Mouse (Mus musculus) heart, embryonic 10.5 days (tissue): ENCODE measurements around the gene Pga5. TPM values are rescaled to one million over a fixed set of nuclear protein-coding genes. Genes with fewer than 3 reads are reported as not detected.

ENCODE experiments used
- DNase-seq: peaks from one replicate; pipeline ENCODE4 v3.0.0-alpha.2; 2017; ENCODE audit warnings: low spot score
- H3K27ac ChIP-seq: fragments of 300-500 bp; sonication (generic); 2 replicates; pipeline ENCODE4 v1.5.1; 2016; ENCODE audit warnings: mild to moderate bottlenecking
- H3K27me3 ChIP-seq: fragments of 300-500 bp; sonication (generic); 2 replicates; pipeline ENCODE4 v1.6.1; 2016; ENCODE audit warnings: mild to moderate bottlenecking; ENCODE audit not compliant: poor library complexity, insufficient read depth, severe bottlenecking
- H3K36me3 ChIP-seq: fragments of 300-500 bp; sonication (generic); 2 replicates; pipeline ENCODE4 v1.6.1; 2016; ENCODE audit warnings: mild to moderate bottlenecking, moderate library complexity
- H3K4me1 ChIP-seq: fragments of 300-500 bp; sonication (generic); 2 replicates; pipeline ENCODE4 v1.6.1; 2016; ENCODE audit warnings: mild to moderate bottlenecking
- H3K4me3 ChIP-seq: fragments of 300-500 bp; sonication (generic); 2 replicates; pipeline ENCODE4 v1.5.1; 2016; ENCODE audit warnings: mild to moderate bottlenecking, moderate library complexity
- H3K9me3 ChIP-seq: fragments of 300-500 bp; sonication (generic); 2 replicates; pipeline ENCODE4 v1.6.1; 2016; ENCODE audit warnings: mild to moderate bottlenecking, moderate library complexity
- WGBS: fragments of 180-500 bp; shearing (Covaris S2); methylation state at CpG from one replicate; pipeline ENCODE4 v1.1.7; 2016; 5-methylcytosine and 5-hydroxymethylcytosine counted together
- polyA plus RNA-seq: library from polyadenylated mRNA; unstranded; fragments of >200 nt; fragmentation: Nextera tagmentation; extraction: Ambion mirVana; gene quantifications from 2 replicates; pipeline ENCODE4 v1.2.1, GENCODE M21; 2016

The Pga5 gene
- polyA plus RNA-seq, 1 experiment from 2014 or later, result not detected

DNA sequence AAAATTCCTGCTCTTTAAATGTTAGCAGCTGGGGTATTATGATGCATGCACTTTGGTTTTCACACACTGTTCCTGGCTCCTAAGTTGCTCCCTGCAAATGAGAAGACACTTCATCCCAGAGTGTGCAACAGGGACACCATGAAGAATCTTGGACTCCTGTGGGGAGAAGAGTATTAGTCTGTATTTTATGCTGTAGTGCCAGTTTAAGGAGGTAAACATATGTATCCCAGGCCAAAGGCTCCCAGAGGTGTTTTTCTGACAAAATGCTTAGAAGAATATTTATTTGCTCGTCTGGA lies 849 bp upstream of the Pga5 start:
- DNase-seq, result no peak
- Histone ChIP-seq H3K4me3 (no peak overlapping the region), H3K9me3 (no peaks in the 10 kb centered on the region), H3K27me3 (peaks cover 7% of the 10 kb centered on the region; the same call in 1 of the 2 replicates), H3K27ac (no peak overlapping the region), H3K36me3 (no peaks in the 10 kb centered on the region), H3K4me1 (peaks cover 5% of the 10 kb centered on the region; the same call in 1 of the 2 replicates)
- WGBS, result 72% methylated on average over 1 of the region's 1 CpGs

DNA sequence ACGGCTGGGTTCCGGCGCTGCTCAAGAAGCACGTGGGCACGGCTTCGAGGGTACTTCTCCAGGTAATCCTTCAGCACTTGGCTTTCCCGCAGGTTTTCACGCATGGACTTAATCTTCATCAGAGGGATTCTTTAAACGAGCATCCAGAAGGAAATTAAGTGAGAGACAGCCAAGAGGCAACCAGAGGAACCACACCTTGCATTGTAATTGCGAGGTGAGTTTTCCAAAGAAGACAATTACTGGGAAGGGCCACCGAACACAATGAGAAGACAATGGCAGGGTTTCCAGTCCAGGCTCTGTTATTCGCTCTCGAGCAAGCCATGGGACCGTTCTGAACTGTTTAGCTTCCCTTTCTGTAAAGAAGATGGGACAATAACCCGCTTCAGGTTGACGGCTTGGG lies 1.2 kb downstream of the Pga5 start:
- Histone ChIP-seq H3K27me3 (peaks cover 7% of the 10 kb centered on the region; the same call in 1 of the 2 replicates), H3K4me3 (no peak overlapping the region), H3K27ac (no peak overlapping the region), H3K9me3 (no peaks in the 10 kb centered on the region), H3K36me3 (no peaks in the 10 kb centered on the region), H3K4me1 (peaks cover 14% of the 10 kb centered on the region; the same call in 1 of the 2 replicates)
- 82% methylated on average over 16 of the region's 16 CpGs for WGBS
- DNase-seq, result no peak

DNA sequence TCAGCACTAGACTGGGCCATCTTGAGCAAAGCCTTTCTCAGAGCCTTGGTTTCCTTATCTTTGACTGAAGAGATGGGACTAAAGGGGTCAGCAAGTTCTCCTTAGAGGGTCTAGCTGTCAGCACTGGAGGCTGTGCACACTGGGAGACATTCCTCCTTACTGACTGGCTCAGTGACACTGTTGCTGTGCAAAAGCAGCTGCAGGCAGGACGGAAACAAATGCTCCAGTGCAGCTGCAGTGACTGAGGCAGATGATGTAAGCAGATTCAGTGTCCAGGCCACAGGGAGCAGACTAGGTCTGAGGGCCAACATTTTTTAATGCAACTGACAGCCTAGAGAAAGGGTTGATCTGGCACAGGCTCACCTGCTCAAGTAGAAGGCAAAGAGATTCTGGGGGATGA lies 4.6 kb downstream of the Pga5 start:
- no peak overlapping the region for H3K4me3 ChIP-seq
- H3K9me3 ChIP-seq, result no peaks in the 10 kb centered on the region
- peaks cover 7% of the 10 kb centered on the region; the same call in 1 of the 2 replicates for H3K27me3 ChIP-seq
- H3K4me1 ChIP-seq, result peaks cover 14% of the 10 kb centered on the region; the same call in 1 of the 2 replicates
- no peak for DNase-seq
- no peaks in the 10 kb centered on the region for H3K36me3 ChIP-seq
- WGBS, result 21% methylated on average over 1 of the region's 1 CpGs
- H3K27ac ChIP-seq, result no peak overlapping the region

DNA sequence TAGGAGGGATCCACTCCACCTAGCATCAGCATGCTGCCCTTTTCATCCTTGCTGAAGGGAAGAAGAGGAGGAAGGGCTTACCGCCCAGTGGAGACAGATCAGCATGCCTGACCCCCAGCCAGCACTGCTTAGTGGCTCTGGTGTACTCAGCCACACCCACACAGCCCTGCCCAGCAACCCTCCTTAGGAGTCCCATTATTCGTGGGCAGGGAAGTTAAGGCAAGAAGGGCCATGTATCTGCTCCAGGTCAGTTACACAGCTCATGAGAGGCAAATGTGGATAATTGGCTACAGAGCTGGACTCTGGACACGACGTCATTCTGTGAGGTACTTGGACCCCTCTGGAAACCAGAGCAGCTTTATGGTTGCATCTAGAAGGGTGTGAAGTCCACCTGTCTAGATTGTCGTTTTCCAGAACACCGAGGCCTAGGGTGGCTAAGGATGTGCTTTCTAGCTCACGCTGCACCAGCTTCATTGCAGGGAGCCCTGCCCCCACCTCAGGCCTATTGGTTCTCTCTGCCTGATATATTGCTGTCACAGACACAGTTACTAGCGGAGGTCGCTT lies 5.9 kb downstream of the Pga5 start:
- H3K27me3 ChIP-seq, result peaks cover 7% of the 10 kb centered on the region; the same call in 1 of the 2 replicates
- no peak overlapping the region for H3K27ac ChIP-seq
- peaks cover 10% of the 10 kb centered on the region; the same call in 1 of the 2 replicates for H3K4me1 ChIP-seq
- WGBS, result 64% methylated on average over 9 of the region's 9 CpGs
- no peaks in the 10 kb centered on the region for H3K9me3 ChIP-seq
- H3K4me3 ChIP-seq, result no peak overlapping the region
- no peak for DNase-seq
- no peaks in the 10 kb centered on the region for H3K36me3 ChIP-seq

DNA sequence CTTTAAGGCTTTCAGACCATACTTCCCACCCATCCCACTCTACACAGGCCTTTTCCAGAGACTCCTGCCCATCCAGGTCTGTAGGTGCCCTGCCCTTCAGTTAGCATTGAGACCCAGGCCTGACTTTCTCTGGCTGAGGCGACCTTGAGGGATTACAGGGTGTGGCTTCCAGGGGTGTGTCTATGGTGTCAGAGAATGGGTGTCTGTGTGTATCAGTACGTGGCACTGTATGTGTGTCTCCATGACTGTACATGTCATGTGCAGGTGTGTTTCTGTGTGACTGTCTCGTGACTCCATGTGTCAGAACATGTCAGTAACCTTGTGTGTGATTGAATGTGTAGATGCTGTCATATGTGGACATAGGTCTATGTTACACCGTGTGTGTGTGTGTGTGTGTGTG lies 6.6 kb downstream of the Pga5 start:
- no peak for DNase-seq
- no peak overlapping the region for H3K4me3 ChIP-seq
- H3K36me3 ChIP-seq, result no peaks in the 10 kb centered on the region
- no peak overlapping the region for H3K27ac ChIP-seq
- WGBS, result 84% methylated on average over 4 of the region's 4 CpGs
- H3K4me1 ChIP-seq, result peaks cover 10% of the 10 kb centered on the region; the same call in 1 of the 2 replicates
- H3K9me3 ChIP-seq, result no peaks in the 10 kb centered on the region
- H3K27me3 ChIP-seq, result 0 out of 2 replicates have a peak, but pooled peaks cover 4% of the 10 kb centered on the region

DNA sequence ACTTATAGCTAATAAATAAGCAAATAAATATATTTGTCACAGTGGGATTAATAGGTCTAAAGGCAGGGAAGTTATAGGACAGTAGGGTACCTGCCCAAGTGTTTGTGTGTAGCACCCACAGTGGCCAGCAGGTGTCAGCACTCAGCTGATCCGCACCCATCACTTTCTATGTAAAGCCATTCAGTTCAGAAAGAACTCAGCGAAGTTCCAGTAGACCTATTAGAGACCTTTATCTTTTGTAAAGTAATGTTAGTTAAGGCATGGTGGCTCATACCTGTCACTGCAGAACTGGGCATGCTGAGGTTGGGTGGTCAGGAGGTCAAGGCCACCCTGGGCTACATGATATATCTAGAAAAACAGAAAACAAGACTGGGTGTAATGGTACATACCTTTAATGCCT lies 12.4 kb downstream of the Pga5 start:
- peaks cover 5% of the 10 kb centered on the region; the same call in 1 of the 2 replicates for H3K4me1 ChIP-seq
- DNase-seq, result peak; percentile 84
- no peaks in the 10 kb centered on the region for H3K9me3 ChIP-seq
- H3K36me3 ChIP-seq, result no peaks in the 10 kb centered on the region
- 18% methylated on average over 2 of the region's 2 CpGs for WGBS
- no peak overlapping the region for H3K27ac ChIP-seq
- no peaks in the 10 kb centered on the region for H3K27me3 ChIP-seq
- H3K4me3 ChIP-seq, result no peak overlapping the region

DNA sequence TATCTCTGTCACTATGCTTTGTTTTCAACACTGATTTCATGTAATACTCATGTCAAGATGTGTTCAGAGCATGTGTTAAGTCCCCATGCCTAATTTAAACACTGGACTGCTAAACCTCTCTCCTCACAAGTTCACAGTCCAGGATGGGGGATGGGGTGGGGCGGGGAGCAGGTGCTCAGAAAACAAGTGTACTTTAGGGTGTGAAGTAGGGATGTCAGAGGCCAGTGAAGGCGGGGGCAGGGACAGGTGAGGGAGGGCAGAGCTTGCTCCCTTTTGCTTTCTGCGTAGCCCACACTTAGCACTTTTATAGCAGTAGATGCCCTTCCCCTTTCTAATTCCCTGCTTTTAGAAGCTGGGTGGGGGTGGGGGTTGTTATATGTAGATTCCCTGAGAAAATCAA lies 12.8 kb downstream of the Pga5 start:
- H3K9me3 ChIP-seq, result no peaks in the 10 kb centered on the region
- 57% methylated on average over 3 of the region's 3 CpGs for WGBS
- DNase-seq, result no peak
- H3K27ac ChIP-seq, result no peak overlapping the region
- H3K4me1 ChIP-seq, result peaks cover 5% of the 10 kb centered on the region; the same call in 1 of the 2 replicates
- H3K36me3 ChIP-seq, result no peaks in the 10 kb centered on the region
- no peaks in the 10 kb centered on the region for H3K27me3 ChIP-seq
- no peak overlapping the region for H3K4me3 ChIP-seq

DNA sequence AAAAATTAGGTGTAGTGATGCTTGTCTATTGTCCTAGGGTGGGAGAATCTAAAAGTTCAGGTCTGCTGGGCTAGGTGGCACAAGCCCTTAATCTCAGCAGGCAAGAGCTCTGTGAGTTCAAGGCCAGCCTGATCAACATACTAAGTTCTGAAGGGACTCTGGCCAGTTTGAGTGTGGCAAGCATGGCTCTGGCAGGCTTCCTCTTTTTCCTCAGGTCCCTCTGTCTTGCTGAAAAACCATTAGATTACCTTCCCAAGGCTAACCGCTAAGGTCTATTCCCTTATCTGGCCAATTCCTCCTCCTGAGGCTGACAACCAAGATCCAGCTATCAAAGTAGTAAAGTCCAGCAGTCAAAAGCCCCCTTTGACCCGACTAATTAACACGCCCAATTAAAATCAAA lies 15.2 kb downstream of the Pga5 start:
- Histone ChIP-seq H3K4me1 (peaks cover 8% of the 10 kb centered on the region), H3K9me3 (no peaks in the 10 kb centered on the region), H3K36me3 (no peaks in the 10 kb centered on the region), H3K4me3 (no peak overlapping the region), H3K27ac (peak overlapping the region; percentile 53; the same call in 1 of the 2 replicates), H3K27me3 (no peaks in the 10 kb centered on the region)
- WGBS, result 45% methylated on average over 3 of the region's 3 CpGs
- DNase-seq, result no peak

DNA sequence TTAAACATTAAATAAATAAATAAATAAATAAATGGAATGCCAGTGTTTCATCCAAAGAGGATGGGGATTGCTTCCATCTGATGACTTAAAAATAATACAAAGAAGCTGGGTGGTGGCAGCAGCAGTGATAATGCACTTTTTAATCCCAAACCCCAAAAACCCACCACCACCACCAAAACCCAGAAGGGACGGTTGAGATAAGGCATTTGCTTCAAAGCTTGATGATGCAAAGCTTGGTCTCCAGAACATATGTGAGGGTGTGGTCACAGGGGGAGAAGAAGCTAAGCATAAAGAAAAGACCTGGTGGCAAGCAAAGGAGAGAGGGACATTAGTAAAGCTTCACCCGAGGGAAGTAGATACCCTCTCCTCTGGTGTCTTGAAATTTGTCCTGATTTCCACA lies 16.0 kb downstream of the Pga5 start:
- H3K4me3 ChIP-seq, result no peak overlapping the region
- peak overlapping the region; percentile 53; the same call in 1 of the 2 replicates for H3K27ac ChIP-seq
- H3K9me3 ChIP-seq, result no peaks in the 10 kb centered on the region
- peaks cover 14% of the 10 kb centered on the region for H3K4me1 ChIP-seq
- 83% methylated on average over 2 of the region's 2 CpGs for WGBS
- no peaks in the 10 kb centered on the region for H3K36me3 ChIP-seq
- no peak for DNase-seq
- no peaks in the 10 kb centered on the region for H3K27me3 ChIP-seq

DNA sequence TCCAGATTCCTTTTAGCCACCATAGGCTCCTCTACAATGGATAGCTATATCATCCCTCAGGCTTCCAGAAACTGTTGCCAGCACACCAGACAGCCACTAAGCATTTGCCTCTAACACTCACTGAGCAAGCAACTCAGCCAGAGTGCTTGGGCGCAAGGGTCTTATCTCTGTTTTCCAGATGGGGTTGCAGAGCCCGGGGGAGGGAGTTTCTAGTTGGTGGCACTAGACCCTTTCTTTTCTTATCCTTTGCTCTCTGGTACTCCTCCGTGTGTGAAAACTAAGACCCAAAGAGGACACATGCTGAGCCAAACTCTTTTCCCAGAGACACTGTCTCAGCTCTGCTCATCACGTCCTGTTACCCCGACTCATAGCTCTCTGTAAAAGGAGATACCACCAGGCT lies 16.5 kb downstream of the Pga5 start:
- WGBS, result 35% methylated on average over 5 of the region's 5 CpGs
- Histone ChIP-seq H3K27ac (0 out of 2 replicates have a peak overlapping the region, but pooled peaks have one; percentile 13), H3K9me3 (no peaks in the 10 kb centered on the region), H3K27me3 (no peaks in the 10 kb centered on the region), H3K4me1 (peaks cover 20% of the 10 kb centered on the region), H3K4me3 (no peak overlapping the region), H3K36me3 (no peaks in the 10 kb centered on the region)
- peak; percentile 92 for DNase-seq

DNA sequence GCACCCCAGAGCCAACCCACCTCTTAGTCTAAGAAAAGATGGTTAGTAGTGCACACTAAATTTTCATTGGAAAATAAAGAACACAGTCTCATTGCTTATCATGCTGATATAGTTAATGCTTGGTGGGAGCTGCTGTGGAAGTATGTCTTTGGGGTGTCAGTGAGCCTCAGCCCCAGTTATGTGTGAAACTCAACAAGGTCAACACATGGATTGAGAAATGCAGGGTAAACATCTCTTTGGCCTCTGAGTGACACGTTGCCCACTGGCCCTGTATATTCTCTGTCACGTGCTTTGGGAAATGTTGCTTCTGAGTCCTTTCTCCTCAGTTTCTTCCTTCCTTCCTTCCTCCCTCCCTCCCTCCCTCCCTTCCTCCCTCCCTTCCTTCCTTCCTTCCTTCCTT lies 19.5 kb downstream of the Pga5 start:
- H3K36me3 ChIP-seq, result no peaks in the 10 kb centered on the region
- no peaks in the 10 kb centered on the region for H3K27me3 ChIP-seq
- no peaks in the 10 kb centered on the region for H3K9me3 ChIP-seq
- no peak overlapping the region for H3K27ac ChIP-seq
- WGBS, result 68% methylated on average over 2 of the region's 2 CpGs
- H3K4me3 ChIP-seq, result no peak overlapping the region
- peaks cover 20% of the 10 kb centered on the region for H3K4me1 ChIP-seq
- no peak for DNase-seq

DNA sequence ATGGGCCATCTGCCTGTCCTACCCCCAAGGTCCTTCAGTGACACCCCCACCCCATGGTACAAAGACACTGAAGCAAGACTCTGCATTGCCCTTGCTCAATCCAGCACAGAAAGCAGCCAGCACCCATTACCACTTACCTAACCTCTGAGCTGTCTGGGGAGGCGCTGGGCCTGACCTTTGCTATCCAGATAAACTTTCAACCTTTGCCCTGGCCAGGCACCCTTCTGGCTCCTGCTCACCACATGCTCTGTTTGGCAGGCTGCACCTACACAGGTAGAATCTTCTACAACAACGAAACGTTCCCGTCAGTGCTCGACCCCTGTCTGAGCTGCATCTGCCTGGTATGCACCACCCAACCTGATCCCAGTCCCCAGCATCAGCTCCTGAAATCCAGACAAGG lies 20.1 kb downstream of the Pga5 start:
- Histone ChIP-seq H3K4me1 (peaks cover 20% of the 10 kb centered on the region), H3K36me3 (no peaks in the 10 kb centered on the region), H3K27me3 (no peaks in the 10 kb centered on the region), H3K9me3 (no peaks in the 10 kb centered on the region), H3K4me3 (no peak overlapping the region), H3K27ac (peak overlapping the region; percentile 13; the same call in 1 of the 2 replicates)
- no peak for DNase-seq
- 63% methylated on average over 5 of the region's 5 CpGs for WGBS

DNA sequence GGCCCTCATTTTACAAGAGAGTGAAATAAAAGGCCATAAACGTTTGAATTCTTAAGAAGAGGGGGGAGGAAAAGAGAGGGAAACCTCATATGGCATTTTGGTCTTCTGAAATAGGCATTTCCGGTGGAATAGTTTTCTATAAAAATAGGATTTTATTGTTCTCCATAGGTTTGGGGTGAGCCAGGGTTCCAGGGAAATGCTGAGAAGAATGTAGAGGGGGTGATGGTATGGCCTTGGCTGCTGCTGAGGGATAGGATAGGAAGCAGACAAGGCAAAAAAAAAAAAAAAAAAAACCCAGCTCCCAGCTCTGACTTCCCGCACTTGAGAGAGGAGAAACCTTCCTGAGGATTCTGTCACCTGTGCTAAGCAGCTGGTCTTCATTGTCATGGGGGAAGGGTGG lies 21.8 kb downstream of the Pga5 start:
- H3K4me3 ChIP-seq, result no peak overlapping the region
- DNase-seq, result no peak
- no peaks in the 10 kb centered on the region for H3K36me3 ChIP-seq
- WGBS, result 57% methylated on average over 3 of the region's 3 CpGs
- no peaks in the 10 kb centered on the region for H3K27me3 ChIP-seq
- no peaks in the 10 kb centered on the region for H3K9me3 ChIP-seq
- peaks cover 20% of the 10 kb centered on the region for H3K4me1 ChIP-seq
- peak overlapping the region; percentile 57; the same call in 1 of the 2 replicates for H3K27ac ChIP-seq

DNA sequence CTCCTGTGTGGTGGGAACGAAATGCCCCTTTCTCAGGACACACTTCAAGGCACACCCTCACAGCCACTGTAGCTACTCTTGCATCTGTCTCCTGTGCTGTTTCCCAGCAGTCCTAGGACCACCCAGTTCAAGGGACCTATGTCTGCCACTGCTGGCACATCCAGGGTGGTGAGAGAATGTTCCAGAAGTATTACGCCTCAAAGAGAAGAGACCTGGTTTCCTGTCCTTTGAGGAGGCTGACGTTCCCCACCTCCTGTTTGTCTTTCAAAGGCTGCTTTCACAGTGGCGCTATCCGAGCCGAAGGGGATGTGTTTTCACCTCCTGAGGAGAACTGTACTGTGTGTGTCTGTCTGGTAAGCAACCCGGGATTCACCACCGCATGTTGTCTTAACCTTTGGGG lies 29.7 kb downstream of the Pga5 start:
- Histone ChIP-seq H3K27me3 (peaks cover 7% of the 10 kb centered on the region; the same call in 1 of the 2 replicates), H3K36me3 (no peaks in the 10 kb centered on the region), H3K9me3 (no peaks in the 10 kb centered on the region), H3K27ac (no peak overlapping the region), H3K4me3 (no peak overlapping the region), H3K4me1 (no peaks in the 10 kb centered on the region)
- WGBS, result 76% methylated on average over 8 of the region's 8 CpGs
- no peak for DNase-seq
